Mouse (Mus musculus) lung, postnatal 10 days (tissue): ENCODE measurements around the gene Eid3.

Experiments used
- DNase-seq: peaks from one replicate; pipeline ENCODE4 v3.0.0; 2021

Eid3 gene

GRCm38 (mm10) chr10:82866356-82866755 lies at the start of gene Eid3:
Gene Eid3, plus strand, starts transcription at chr10:82866626.
- DNase-seq: no peak

- no peak for DNase-seq
Measured at GRCm38 (mm10) chr10:82817514-82817913, 48.9 kb upstream of the Eid3 start.

- no peak for DNase-seq
Measured at GRCm38 (mm10) chr10:82817936-82818335, 48.5 kb upstream of the Eid3 start.

DNA sequence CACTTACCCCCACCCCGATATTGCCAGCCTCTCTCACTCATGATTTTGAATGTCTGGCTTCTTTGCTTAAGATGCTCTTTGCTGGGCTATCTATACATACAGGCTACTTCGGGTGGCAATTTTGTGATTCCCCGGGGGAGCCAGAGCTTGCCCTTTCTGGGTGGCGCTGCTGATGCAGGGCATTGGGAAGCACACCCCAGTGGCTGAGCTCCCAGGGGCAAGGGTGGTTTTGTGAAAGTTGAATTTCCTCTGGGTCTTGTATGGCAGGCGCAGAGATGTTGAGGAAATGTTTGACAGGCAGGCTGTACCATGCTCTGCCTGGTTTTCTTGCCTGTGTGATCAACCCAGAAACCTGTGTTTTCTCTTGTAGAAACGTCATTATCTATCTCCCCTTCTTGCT lies 47.8 kb upstream of the Eid3 start:
- no peak for DNase-seq

DNA sequence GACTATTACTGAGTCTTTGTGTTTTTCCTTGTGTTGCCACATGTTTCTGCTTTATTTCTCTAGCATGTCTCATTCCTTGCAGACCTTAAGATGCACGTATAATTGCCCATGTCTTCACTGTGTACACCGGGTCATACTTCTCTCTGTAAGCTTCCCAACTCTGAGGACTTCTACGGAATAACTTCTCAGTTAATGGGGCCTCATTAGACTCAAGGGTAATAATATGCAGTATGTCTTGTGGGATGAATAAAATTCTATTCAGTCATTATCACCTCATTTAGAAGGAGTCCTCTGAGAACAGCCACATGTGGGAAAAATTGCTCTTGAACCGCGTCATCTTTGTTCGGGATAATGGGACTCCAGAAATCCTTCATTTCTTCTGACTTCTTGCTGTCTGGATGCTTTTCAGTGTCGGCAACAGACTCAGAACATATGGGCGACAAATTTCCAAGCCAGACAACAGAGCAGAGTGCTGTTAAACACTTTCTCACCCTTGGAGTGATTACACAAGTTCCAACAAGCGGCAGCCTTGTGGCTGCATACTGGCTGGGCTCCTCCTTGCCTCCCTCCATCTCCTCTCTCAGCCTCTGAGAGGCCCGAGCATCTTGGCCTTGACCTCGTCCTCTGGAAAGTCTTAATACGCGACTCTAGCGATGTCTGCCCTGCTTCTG lies 43.2 kb upstream of the Eid3 start:
- peak; percentile 22 for DNase-seq

DNA sequence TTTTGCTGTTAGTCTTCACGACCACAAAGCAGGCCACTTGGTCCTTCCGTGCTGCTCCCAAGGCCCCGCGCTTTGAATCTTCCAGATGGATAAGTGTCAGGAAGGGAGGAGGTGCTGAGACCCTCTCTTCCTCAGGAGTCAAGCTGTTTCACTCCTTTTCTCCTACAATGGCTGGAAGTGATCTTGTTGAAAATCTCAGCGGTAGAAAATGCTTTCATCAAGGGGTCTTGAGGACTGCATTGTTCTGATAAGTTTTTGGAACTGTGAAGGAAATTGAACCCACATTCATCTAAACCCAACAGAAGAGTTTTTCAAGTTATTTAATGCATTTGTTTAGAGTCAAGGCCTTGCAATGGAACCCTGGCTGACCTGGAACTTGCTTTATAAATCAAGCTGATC lies 42.6 kb upstream of the Eid3 start:
- DNase-seq: no peak

DNA sequence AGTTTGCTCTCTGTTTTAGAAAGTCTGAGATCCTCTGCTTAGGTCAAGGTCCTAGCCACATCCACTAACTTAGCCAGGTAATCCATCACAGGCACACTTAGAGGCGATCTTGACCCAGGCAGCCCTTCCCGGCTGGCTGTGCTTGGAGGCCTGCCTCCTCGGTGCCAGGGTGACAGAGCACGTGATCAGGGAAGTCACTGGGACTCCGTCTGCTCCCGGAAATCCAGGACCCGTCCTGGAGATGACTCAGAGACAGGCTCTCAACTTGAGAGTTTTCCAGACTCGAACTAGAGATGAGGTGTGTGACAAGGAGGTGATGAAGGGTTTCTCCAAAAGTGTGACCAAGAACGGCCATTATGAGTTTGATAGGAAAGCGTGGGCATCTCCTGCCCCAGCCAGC lies 41.9 kb upstream of the Eid3 start:
- no peak for DNase-seq

- no peak for DNase-seq
Measured at GRCm38 (mm10) chr10:82826516-82826915, 39.9 kb upstream of the Eid3 start.

- no peak for DNase-seq
Measured at GRCm38 (mm10) chr10:82833926-82834325, 32.5 kb upstream of the Eid3 start, which contains the start of gene Txnrd1. Gene Txnrd1, plus strand, starts transcription at chr10:82833951.

- DNase-seq: no peak
Measured at GRCm38 (mm10) chr10:82835898-82836297, 30.5 kb upstream of the Eid3 start.

DNA sequence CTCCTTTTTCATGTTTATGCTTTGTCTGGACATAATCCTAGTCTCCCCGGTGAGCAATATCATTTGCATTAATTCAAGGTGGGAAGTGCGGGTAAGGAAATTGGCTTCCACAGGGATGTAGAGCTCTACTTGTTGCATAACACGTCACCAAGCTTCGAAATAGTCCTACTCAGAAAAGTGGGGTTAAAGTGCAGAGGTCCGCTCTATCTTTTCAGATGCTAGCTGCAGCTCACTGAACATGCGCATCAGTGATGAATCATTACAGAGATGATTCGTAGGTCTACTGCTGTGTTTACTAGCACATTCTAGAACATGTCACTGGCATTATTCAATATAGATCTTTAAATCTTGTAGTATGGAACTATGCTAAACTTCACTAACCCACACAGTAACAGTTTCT lies 28.0 kb upstream of the Eid3 start:
- no peak for DNase-seq

GRCm38 (mm10) chr10:82844090-82844489 lies 22.3 kb upstream of the Eid3 start:
- no peak for DNase-seq

- DNase-seq: no peak
Measured at GRCm38 (mm10) chr10:82844731-82845130, 21.7 kb upstream of the Eid3 start.

DNA sequence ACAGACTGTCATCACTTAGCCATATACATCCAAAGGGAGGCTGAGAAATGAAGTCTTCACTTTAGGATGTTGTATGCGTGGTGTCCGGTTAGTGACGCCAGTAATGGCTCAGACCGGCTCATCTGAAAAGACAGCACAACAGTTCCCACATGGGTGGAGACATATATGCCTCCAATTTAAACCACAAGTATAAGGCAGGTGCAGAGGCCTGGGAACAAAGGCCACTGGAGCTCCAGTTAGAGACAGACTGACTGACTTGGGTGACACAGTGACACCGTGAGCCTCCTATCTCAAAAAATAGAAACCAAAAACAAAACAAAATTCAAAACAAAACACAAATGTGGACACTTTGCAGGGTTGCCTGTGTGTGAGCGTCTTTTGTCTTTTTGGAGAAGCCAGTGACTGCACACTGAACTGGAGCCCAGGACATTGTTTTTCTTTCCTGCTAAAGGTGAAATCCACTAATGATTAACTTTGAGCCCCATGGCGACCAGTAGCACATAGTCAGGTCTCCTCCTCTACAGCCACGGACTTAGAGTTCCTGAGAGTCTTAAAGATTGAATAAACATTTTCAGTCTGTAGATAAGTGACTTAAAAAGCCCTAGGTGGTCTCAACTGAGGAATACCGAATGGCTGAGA lies 18.5 kb upstream of the Eid3 start:
- DNase-seq: no peak

DNA sequence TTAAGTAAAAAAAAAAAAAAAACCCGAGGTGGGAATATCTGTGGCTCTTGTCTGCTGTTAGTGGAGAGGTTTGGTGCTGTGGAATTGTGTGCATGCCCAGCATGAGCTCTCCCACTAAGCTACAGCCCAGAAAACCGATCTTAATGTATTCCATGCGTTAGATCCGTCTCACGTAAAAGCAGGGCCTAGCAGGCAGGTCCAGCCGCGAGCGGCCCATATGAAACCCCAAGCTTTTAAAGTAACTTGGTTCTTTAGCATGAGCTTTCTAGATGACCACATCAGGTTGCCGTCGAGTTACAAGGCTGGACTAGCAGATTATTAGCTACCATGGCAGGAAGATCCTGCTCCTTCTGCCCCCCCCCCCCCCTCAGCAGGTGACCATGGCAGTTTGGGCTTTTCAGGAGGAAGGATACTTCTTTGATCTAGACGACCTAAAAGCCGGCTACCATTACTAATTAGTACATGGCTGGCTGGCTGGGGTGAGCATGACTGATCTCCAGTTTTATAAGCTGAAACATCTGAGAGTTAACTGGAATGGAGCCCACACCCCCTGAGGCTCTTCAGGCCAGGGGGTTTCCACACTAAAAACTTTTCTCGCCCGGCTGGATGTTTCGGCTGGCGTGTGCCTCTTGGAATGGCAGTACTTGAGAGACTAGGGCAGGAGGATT lies 16.6 kb upstream of the Eid3 start:
- DNase-seq: no peak

DNA sequence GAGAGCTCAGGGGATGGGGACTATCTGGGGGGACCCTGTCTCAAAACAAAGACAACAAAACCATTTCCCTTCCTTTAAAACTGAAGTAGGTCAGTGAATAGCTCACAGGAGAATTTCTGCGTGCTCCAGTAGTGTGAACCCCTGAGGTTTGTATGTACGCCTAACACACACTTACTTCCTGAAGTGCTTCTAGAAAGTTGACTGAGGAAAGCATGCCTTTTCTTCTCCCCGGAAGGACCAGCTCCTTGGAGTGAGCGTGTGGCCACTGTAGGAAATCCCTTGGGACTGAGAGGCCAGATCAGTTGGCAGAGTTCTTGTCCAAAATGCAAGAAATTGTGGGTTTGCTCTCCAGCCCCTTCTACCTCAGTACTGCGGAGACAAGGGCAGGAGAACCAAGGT lies 16.1 kb upstream of the Eid3 start:
- no peak for DNase-seq

DNA sequence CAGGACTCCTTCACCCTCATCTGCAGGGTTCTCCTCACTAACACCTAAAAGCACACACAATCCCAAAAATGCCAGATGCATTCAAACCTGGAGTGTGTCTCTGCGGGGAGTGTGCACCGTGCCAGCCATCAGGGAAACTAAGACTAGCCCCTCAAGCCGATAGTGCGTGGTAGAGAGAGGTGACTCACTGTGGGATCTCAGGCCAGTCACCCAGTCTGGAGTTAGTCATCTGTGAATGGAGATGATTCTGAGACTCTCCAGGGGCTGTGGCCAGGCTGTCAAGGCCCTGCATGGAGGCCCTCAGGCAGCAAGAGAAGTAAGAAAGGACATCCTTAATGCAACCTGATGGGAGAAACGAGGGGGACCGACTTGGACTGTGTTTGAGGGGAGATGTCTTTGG lies 14.7 kb upstream of the Eid3 start:
- DNase-seq: no peak

GRCm38 (mm10) chr10:82858032-82858680 lies 8.3 kb upstream of the Eid3 start:
- peak; percentile 5 for DNase-seq

DNA sequence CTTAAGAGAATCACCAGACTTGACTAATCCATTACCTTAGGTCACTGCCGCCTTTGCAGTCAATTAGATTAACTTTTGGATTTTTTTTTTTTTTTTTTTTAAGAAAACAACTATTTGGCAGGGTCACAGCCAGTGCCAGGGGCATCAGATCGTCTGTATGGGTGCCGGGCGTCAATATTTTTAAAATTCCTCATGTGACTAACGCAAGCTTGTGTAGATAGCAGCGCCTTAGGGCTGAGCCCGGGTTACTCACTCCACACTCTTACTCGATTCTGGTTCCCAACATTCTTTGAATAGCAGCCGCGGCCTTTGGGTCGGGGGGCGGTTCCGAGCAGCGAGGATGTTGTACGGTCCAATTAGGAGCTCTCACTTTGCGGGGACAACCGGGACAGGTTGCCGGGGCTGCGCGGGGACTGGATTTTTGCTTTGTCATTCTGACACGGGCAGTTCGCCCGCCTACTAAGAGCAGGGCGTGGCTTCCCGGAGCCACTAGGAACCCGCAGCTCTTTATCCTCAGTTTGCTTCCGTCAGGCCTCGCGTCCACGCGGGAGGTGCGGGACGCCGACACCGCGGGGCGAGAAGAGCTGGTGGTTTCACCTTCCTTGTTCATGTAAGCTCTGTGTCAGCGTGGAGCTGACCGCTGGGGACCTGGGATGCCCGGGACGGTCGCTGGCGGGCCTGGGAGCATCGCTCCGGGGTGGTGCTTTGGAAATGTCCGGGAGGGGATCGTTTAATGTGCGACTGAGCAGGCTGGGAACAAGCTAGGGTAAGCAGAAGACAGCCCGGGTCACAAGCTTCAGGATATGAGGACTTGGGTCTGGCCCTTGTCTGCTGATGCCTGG lies 7.5 kb upstream of the Eid3 start:
- peak; percentile 93 for DNase-seq

DNA sequence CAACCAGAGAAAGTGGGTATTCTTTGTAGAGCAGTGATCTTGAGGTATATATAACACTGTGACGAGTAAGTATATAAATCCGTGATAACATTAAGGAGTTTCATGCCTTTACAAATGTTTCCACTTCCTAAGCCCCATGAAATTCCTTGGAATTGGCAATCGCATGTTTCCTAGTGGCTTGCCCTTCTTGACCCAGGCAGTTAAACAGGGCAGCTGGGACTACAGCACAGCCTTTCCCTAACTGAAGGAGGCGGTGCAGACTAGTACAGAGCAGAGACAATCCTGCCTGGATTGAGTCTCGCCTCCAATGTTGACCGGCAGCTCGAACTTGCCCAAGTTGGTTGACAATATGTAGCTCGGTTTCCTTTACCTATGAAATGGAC lies 6.9 kb upstream of the Eid3 start:
- peak; percentile 58 for DNase-seq

GRCm38 (mm10) chr10:82860181-82860928 lies 6.1 kb upstream of the Eid3 start:
- peak; percentile 77 for DNase-seq

- no peak for DNase-seq
Measured at GRCm38 (mm10) chr10:82860929-82861315, 5.5 kb upstream of the Eid3 start.
